Mouse (Mus musculus): ENCODE measurements around the gene Rab25. TPM values are rescaled to one million over a fixed set of nuclear protein-coding genes. Genes with fewer than 3 reads are reported as not detected.

The Rab25 gene
- total and polyA plus RNA-seq, 3 experiments: 2.2 TPM; not detected in 2

- Histone ChIP-seq H3K4me3 (no peak overlapping the region), H3K4me1 (ENCODE audit: control insufficient read depth, insufficient read depth, low read length) (peaks cover 14% of the 10 kb centered on the region), H3K79me2 (replicated peaks; ENCODE audit: control insufficient read depth, insufficient read depth, low read length) (no peaks in the 10 kb centered on the region), H3K27ac (no peak overlapping the region; the same call in 1 of the 2 replicates), H3K36me3 (ENCODE audit: control insufficient read depth, insufficient read depth, low read length) (no peaks in the 10 kb centered on the region), H3K27me3 (ENCODE audit: control insufficient read depth, insufficient read depth, low read length) (no peaks in the 10 kb centered on the region), H3K9ac (ENCODE audit: low read depth, low read length) (no peak overlapping the region)
- no peak for DNase-seq
- intact Hi-C loops (cut with DNase I): no loop called here
- no peak for TF ChIP-seq EP300 (IDR thresholded peaks at IDR 0.05; ENCODE audit: insufficient read depth, low read depth, low read length)
- no peak for TF ChIP-seq CTCF (IDR thresholded peaks at IDR 0.05)
- no peak for TF ChIP-seq POLR2A (IDR thresholded peaks at IDR 0.05; ENCODE audit: insufficient read depth, low read depth, low read length)
- 64% methylated on average over 4 of the region's 4 CpGs for WGBS
These were observed 36.5 kb downstream of the Rab25 start for GRCm38 (mm10) chr3:88511559-88511958.

- 55% methylated on average over 13 of the region's 13 CpGs for WGBS
- Histone ChIP-seq H3K4me3 (peak overlapping the region; percentile 60), H3K79me2 (replicated peaks; ENCODE audit: control insufficient read depth, insufficient read depth, low read length) (no peaks in the 10 kb centered on the region), H3K9ac (ENCODE audit: low read depth, low read length) (peak overlapping the region; percentile 65), H3K27me3 (ENCODE audit: control insufficient read depth, insufficient read depth, low read length) (no peaks in the 10 kb centered on the region), H3K27ac (peak overlapping the region; percentile 80), H3K36me3 (ENCODE audit: control insufficient read depth, insufficient read depth, low read length) (no peaks in the 10 kb centered on the region), H3K4me1 (ENCODE audit: control insufficient read depth, insufficient read depth, low read length) (peaks cover 14% of the 10 kb centered on the region)
- DNase-seq: no peak
- intact Hi-C loops (cut with DNase I): no loop called here
- no peak for TF ChIP-seq CTCF (IDR thresholded peaks at IDR 0.05)
- no peak for TF ChIP-seq POLR2A (IDR thresholded peaks at IDR 0.05; ENCODE audit: insufficient read depth, low read depth, low read length)
- TF ChIP-seq EP300 (IDR thresholded peaks at IDR 0.05; ENCODE audit: insufficient read depth, low read depth, low read length): no peak
These were observed 37.4 kb downstream of the Rab25 start for GRCm38 (mm10) chr3:88510421-88511289.

GRCm38 (mm10) chr3:88509692-88510420, 38.2 kb downstream of the Rab25 start, which contains the start of gene Lmna:
Lmna (minus strand) TSS chr3:88509956.
- H3K27ac ChIP-seq: peak within 1 kb of the TSS; percentile 80
- H3K4me1 ChIP-seq (ENCODE audit: control insufficient read depth, insufficient read depth, low read length): peaks cover 12% of the 10 kb centered on the region
- H3K36me3 ChIP-seq (ENCODE audit: control insufficient read depth, insufficient read depth, low read length): no peaks in the 10 kb centered on the region
- peak within 1 kb of the TSS; percentile 60 for H3K4me3 ChIP-seq
- TF ChIP-seq CTCF (IDR thresholded peaks at IDR 0.05): peak; percentile 58
- peak; percentile 77 for TF ChIP-seq POLR2A (IDR thresholded peaks at IDR 0.05; ENCODE audit: insufficient read depth, low read depth, low read length)
- TF ChIP-seq EP300 (IDR thresholded peaks at IDR 0.05; ENCODE audit: insufficient read depth, low read depth, low read length): 0 out of 2 replicates have a peak, but pooled peaks have one; percentile 43
- H3K9ac ChIP-seq (ENCODE audit: low read depth, low read length): peak within 1 kb of the TSS; percentile 65
- H3K27me3 ChIP-seq (ENCODE audit: control insufficient read depth, insufficient read depth, low read length): no peaks in the 10 kb centered on the region
- peak; percentile 91 to 95 for DNase-seq
- H3K79me2 ChIP-seq (replicated peaks; ENCODE audit: control insufficient read depth, insufficient read depth, low read length): no peaks in the 10 kb centered on the region
- 1% methylated on average over 31 of the region's 31 CpGs for WGBS
- intact Hi-C loops (cut with DNase I): loop anchor here (2.0 kb wide), 1 partner anchor 17 kb away; no protein-coding TSS in a partner anchor

GRCm38 (mm10) chr3:88509250-88509649, 38.9 kb downstream of the Rab25 start:
- Histone ChIP-seq H3K9ac (ENCODE audit: low read depth, low read length) (0 out of 2 replicates have a peak overlapping the region, but pooled peaks have one; percentile 17), H3K4me3 (peak overlapping the region; percentile 60), H3K27me3 (ENCODE audit: control insufficient read depth, insufficient read depth, low read length) (no peaks in the 10 kb centered on the region), H3K36me3 (ENCODE audit: control insufficient read depth, insufficient read depth, low read length) (no peaks in the 10 kb centered on the region), H3K79me2 (replicated peaks; ENCODE audit: control insufficient read depth, insufficient read depth, low read length) (no peaks in the 10 kb centered on the region), H3K4me1 (ENCODE audit: control insufficient read depth, insufficient read depth, low read length) (peaks cover 12% of the 10 kb centered on the region), H3K27ac (peak overlapping the region; percentile 80)
- DNase-seq: no peak
- intact Hi-C loops (cut with DNase I): loop anchor here (2.0 kb wide), 1 partner anchor 16 kb away; no protein-coding TSS in a partner anchor
- TF ChIP-seq EP300 (IDR thresholded peaks at IDR 0.05; ENCODE audit: insufficient read depth, low read depth, low read length) (no peak), POLR2A (IDR thresholded peaks at IDR 0.05; ENCODE audit: insufficient read depth, low read depth, low read length) (no peak), CTCF (IDR thresholded peaks at IDR 0.05) (no peak)
- WGBS: 69% methylated on average over 3 of the region's 3 CpGs

DNA sequence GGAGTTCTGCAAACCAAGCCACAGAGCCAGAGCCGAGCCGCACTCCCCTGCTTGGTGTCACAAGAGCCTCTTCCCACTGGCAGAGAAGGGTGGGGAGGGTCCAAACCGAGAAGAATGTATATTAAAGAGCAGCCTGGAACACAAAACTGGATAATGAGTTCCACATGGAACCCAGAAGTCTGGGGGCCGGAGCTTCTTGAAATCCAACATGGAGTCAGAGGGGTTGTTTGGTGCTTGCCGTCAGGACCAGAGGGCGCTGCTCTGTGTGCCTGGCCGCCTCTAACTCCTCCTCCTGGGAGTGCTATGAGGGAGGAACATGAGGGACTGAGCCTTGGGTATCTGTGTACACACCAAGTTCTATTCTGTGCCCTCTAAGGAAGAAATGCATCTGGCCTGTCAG, 42.3 kb downstream of the Rab25 start:
- DNase-seq: no peak
- 72% methylated on average over 7 of the region's 7 CpGs for WGBS
- TF ChIP-seq EP300 (IDR thresholded peaks at IDR 0.05; ENCODE audit: insufficient read depth, low read depth, low read length) (no peak), CTCF (IDR thresholded peaks at IDR 0.05) (no peak), POLR2A (IDR thresholded peaks at IDR 0.05; ENCODE audit: insufficient read depth, low read depth, low read length) (no peak)
- intact Hi-C loops (cut with DNase I): no loop called here
- Histone ChIP-seq H3K9ac (ENCODE audit: low read depth, low read length) (no peak overlapping the region), H3K79me2 (replicated peaks; ENCODE audit: control insufficient read depth, insufficient read depth, low read length) (no peaks in the 10 kb centered on the region), H3K27ac (no peak overlapping the region), H3K36me3 (ENCODE audit: control insufficient read depth, insufficient read depth, low read length) (peaks cover 4% of the 10 kb centered on the region), H3K4me1 (ENCODE audit: control insufficient read depth, insufficient read depth, low read length) (peaks cover 10% of the 10 kb centered on the region), H3K27me3 (ENCODE audit: control insufficient read depth, insufficient read depth, low read length) (no peaks in the 10 kb centered on the region), H3K4me3 (no peak overlapping the region)

All from heart, adult 2 months (tissue).